Mouse (Mus musculus) intestine, embryonic 14.5 days (tissue): ENCODE data around the gene Dab2ip. TPM values are rescaled to one million over a fixed set of nuclear protein-coding genes. Genes with fewer than 3 reads are reported as not detected.

Experiments used
- ATAC-seq: fragments of 200-750 bp; cut with Nextera tagmentation; replicated peaks from 2 replicates; pipeline ENCODE4 v1.8.0; 2017; ENCODE audit warnings: low read depth, moderate number of reproducible peaks, moderate TSS enrichment, moderate library complexity; ENCODE audit not compliant: low FRiP score, low TSS enrichment
- DNase-seq: peaks from one replicate; pipeline ENCODE4 v3.0.0-alpha.2; 2018; ENCODE audit warnings: low spot score
- H3K27ac ChIP-seq: fragments of 300-500 bp; sonication (generic); 2 replicates; pipeline ENCODE4 v1.5.1; 2014; ENCODE audit warnings: low read depth, mild to moderate bottlenecking, control low read depth
- H3K27me3 ChIP-seq: fragments of 300-500 bp; sonication (generic); replicated peaks from 2 replicates; pipeline ENCODE4 v1.6.1; 2014; ENCODE audit warnings: low read length, control low read depth; ENCODE audit not compliant: control insufficient read depth, insufficient read depth
- H3K36me3 ChIP-seq: fragments of 300-500 bp; sonication (generic); 2 replicates; pipeline ENCODE4 v1.6.1; 2014; ENCODE audit warnings: low read length, control low read depth; ENCODE audit not compliant: control insufficient read depth, insufficient read depth
- H3K4me1 ChIP-seq: fragments of 300-500 bp; sonication (generic); replicated peaks from 2 replicates; pipeline ENCODE4 v1.6.1; 2014; ENCODE audit warnings: low read length, control low read depth, mixed read lengths; ENCODE audit not compliant: control insufficient read depth, insufficient read depth
- H3K4me2 ChIP-seq: fragments of 300-500 bp; sonication (generic); 2 replicates; pipeline ENCODE4 v1.6.1; 2014; ENCODE audit warnings: low read length
- H3K4me3 ChIP-seq: fragments of 300-500 bp; sonication (generic); 2 replicates; pipeline ENCODE4 v1.5.1; 2014; ENCODE audit warnings: low read depth, low read length, control low read depth, mixed read lengths
- H3K9ac ChIP-seq: fragments of 300-500 bp; sonication (generic); 2 replicates; pipeline ENCODE4 v1.6.1; 2014; ENCODE audit warnings: mild to moderate bottlenecking, low read length
- H3K9me3 ChIP-seq: fragments of 300-500 bp; sonication (generic); 2 replicates; pipeline ENCODE4 v1.6.1; 2016; ENCODE audit warnings: low read length, control low read depth; ENCODE audit not compliant: control insufficient read depth
- WGBS: fragments of 180-500 bp; shearing (Covaris S2); extraction: QIAGEN DNeasy Blood & Tissue Kit; methylation state at CpG from one replicate; pipeline ENCODE4 v1.1.7; 2014; 5-methylcytosine and 5-hydroxymethylcytosine counted together
- polyA plus RNA-seq: library from polyadenylated mRNA; unstranded; fragments of >200 nt; fragmentation: Nextera tagmentation; extraction: Ambion mirVana; gene quantifications from 2 replicates; pipeline ENCODE4 v1.2.1, GENCODE M21; 2014

The Dab2ip gene
- polyA plus RNA-seq, 1 experiment from 2014 or later, result 47.8 TPM

- Histone ChIP-seq H3K9ac (no peak overlapping the region), H3K27me3 (no peaks in the 10 kb centered on the region), H3K4me3 (peak overlapping the region; percentile 52; the same call in 1 of the 2 replicates), H3K27ac (no peak overlapping the region), H3K4me1 (peaks cover 45% of the 10 kb centered on the region), H3K36me3 (no peaks in the 10 kb centered on the region), H3K4me2 (peak overlapping the region; percentile 95), H3K9me3 (no peaks in the 10 kb centered on the region)
- DNase-seq, result no peak
- no peak for ATAC-seq
- WGBS, result 54% methylated on average over 5 of the region's 5 CpGs
Measured at GRCm38 (mm10) chr2:35583406-35583805, 25.3 kb downstream of the Dab2ip start.

GRCm38 (mm10) chr2:35584011-35584410, 25.9 kb downstream of the Dab2ip start:
- no peak overlapping the region for H3K9ac ChIP-seq
- H3K4me3 ChIP-seq, result no peak overlapping the region
- ATAC-seq (no peak), DNase-seq (no peak)
- no peak overlapping the region for H3K27ac ChIP-seq
- peaks cover 44% of the 10 kb centered on the region for H3K4me1 ChIP-seq
- no peak overlapping the region for H3K4me2 ChIP-seq
- WGBS, result 91% methylated on average over 3 of the region's 3 CpGs
- H3K36me3 ChIP-seq, result no peaks in the 10 kb centered on the region
- no peaks in the 10 kb centered on the region for H3K9me3 ChIP-seq
- H3K27me3 ChIP-seq, result no peaks in the 10 kb centered on the region

GRCm38 (mm10) chr2:35588368-35588767, 30.3 kb downstream of the Dab2ip start:
- H3K4me3 ChIP-seq, result no peak overlapping the region
- no peaks in the 10 kb centered on the region for H3K36me3 ChIP-seq
- 28% methylated on average over 9 of the region's 9 CpGs for whole genome bisulfite sequencing
- no peaks in the 10 kb centered on the region for H3K9me3 ChIP-seq
- no peaks in the 10 kb centered on the region for H3K27me3 ChIP-seq
- no peak overlapping the region for H3K27ac ChIP-seq
- DNase-seq (no peak), ATAC-seq (0 out of 2 replicates have a peak, but pooled peaks have one; percentile 25)
- H3K4me1 ChIP-seq, result peaks cover 20% of the 10 kb centered on the region
- no peak overlapping the region for H3K9ac ChIP-seq
- no peak overlapping the region for H3K4me2 ChIP-seq

GRCm38 (mm10) chr2:35589385-35589784, 31.3 kb downstream of the Dab2ip start:
- Histone ChIP-seq H3K27me3 (no peaks in the 10 kb centered on the region), H3K9ac (no peak overlapping the region), H3K4me2 (no peak overlapping the region), H3K9me3 (no peaks in the 10 kb centered on the region), H3K27ac (no peak overlapping the region), H3K36me3 (no peaks in the 10 kb centered on the region), H3K4me3 (no peak overlapping the region), H3K4me1 (peaks cover 17% of the 10 kb centered on the region)
- DNase-seq (no peak), ATAC-seq (no peak)
- 75% methylated on average over 10 of the region's 10 CpGs for WGBS

- ATAC-seq (no peak), DNase-seq (no peak)
- WGBS, result 80% methylated on average over 4 of the region's 4 CpGs
Measured at GRCm38 (mm10) chr2:35589800-35590199, 31.7 kb downstream of the Dab2ip start.

GRCm38 (mm10) chr2:35591961-35592724, 34.1 kb downstream of the Dab2ip start:
- WGBS, result 70% methylated on average over 14 of the region's 14 CpGs
- ATAC-seq, result no peak
- Histone ChIP-seq H3K27ac (no peak overlapping the region), H3K4me2 (no peak overlapping the region), H3K4me1 (peaks cover 27% of the 10 kb centered on the region), H3K27me3 (no peaks in the 10 kb centered on the region), H3K9me3 (no peaks in the 10 kb centered on the region), H3K4me3 (no peak overlapping the region), H3K9ac (no peak overlapping the region), H3K36me3 (no peaks in the 10 kb centered on the region)
- DNase-seq, result no peak

More at GRCm38 (mm10) chr2:35589800-35590199, 31.7 kb downstream of the Dab2ip start:
- H3K4me2 ChIP-seq, result no peak overlapping the region
- H3K9me3 ChIP-seq, result no peaks in the 10 kb centered on the region
- H3K4me1 ChIP-seq, result peaks cover 17% of the 10 kb centered on the region
- H3K4me3 ChIP-seq, result no peak overlapping the region
- no peak overlapping the region for H3K27ac ChIP-seq
- H3K9ac ChIP-seq, result no peak overlapping the region
- no peaks in the 10 kb centered on the region for H3K36me3 ChIP-seq
- H3K27me3 ChIP-seq, result no peaks in the 10 kb centered on the region

- 85% methylated on average over 9 of the region's 9 CpGs for WGBS
- no peak for ATAC-seq
- Histone ChIP-seq H3K27me3 (no peaks in the 10 kb centered on the region), H3K4me2 (no peak overlapping the region), H3K9ac (no peak overlapping the region), H3K4me3 (no peak overlapping the region), H3K4me1 (peaks cover 25% of the 10 kb centered on the region), H3K27ac (no peak overlapping the region), H3K36me3 (no peaks in the 10 kb centered on the region), H3K9me3 (no peaks in the 10 kb centered on the region)
- no peak for DNase-seq
Measured at GRCm38 (mm10) chr2:35592725-35593392, 34.8 kb downstream of the Dab2ip start.

GRCm38 (mm10) chr2:35593889-35594288, 35.8 kb downstream of the Dab2ip start:
- Histone ChIP-seq H3K27me3 (no peaks in the 10 kb centered on the region), H3K4me2 (no peak overlapping the region), H3K4me3 (no peak overlapping the region), H3K4me1 (peaks cover 26% of the 10 kb centered on the region), H3K36me3 (no peaks in the 10 kb centered on the region), H3K27ac (no peak overlapping the region), H3K9ac (no peak overlapping the region), H3K9me3 (no peaks in the 10 kb centered on the region)
- ATAC-seq (no peak), DNase-seq (no peak)
- whole genome bisulfite sequencing, result 77% methylated on average over 7 of the region's 7 CpGs
